Mouse (Mus musculus): Measurements from ENCODE around the gene Arhgap32. TPM values are rescaled to one million over a fixed set of nuclear protein-coding genes. Genes with fewer than 3 reads are reported as not detected.
"Not testable (repeated sequence)": the region's sequence is repeated elsewhere in the genome, so short reads cannot be mapped to it uniquely, and the experiment has no call there.

Gene Arhgap32
- polyA plus RNA-seq, 1 experiment from 2014 or later, result 16.6 TPM

GRCm38 (mm10) chr9:32121271-32121670 lies 5.3 kb downstream of the Arhgap32 start:
- not testable (repeated sequence) for ATAC-seq (ENCODE audit: low FRiP score)
- WGBS, result 95% methylated on average over 13 of the region's 13 CpGs

GRCm38 (mm10) chr9:32136195-32136594 lies 20.3 kb downstream of the Arhgap32 start:
- H3K4me1 ChIP-seq (replicated peaks; ENCODE audit: control insufficient read depth, insufficient read depth, low read length), result no peaks in the 10 kb centered on the region
- no peaks in the 10 kb centered on the region for H3K27me3 ChIP-seq (ENCODE audit: control insufficient read depth, insufficient read depth, low read length)
- no peak overlapping the region for H3K27ac ChIP-seq
- no peak overlapping the region for H3K4me3 ChIP-seq (replicated peaks; ENCODE audit: low read length)
- DNase-seq (ENCODE audit: low spot score) (no peak), ATAC-seq (ENCODE audit: low FRiP score) (no peak)
- H3K4me2 ChIP-seq (replicated peaks), result no peak overlapping the region
- no peaks in the 10 kb centered on the region for H3K9me3 ChIP-seq (ENCODE audit: control insufficient read depth, low read length)
- H3K9ac ChIP-seq, result no peak overlapping the region
- H3K36me3 ChIP-seq (replicated peaks; ENCODE audit: control insufficient read depth, insufficient read depth), result no peaks in the 10 kb centered on the region

More at GRCm38 (mm10) chr9:32121271-32121670, 5.3 kb downstream of the Arhgap32 start:
- H3K27ac ChIP-seq; DNase-seq (ENCODE audit: low spot score); H3K4me2 ChIP-seq (replicated peaks); H3K9me3 ChIP-seq (ENCODE audit: control insufficient read depth, low read length); H3K27me3 ChIP-seq (ENCODE audit: control insufficient read depth, insufficient read depth, low read length); H3K9ac ChIP-seq; H3K36me3 ChIP-seq (replicated peaks; ENCODE audit: control insufficient read depth, insufficient read depth); H3K4me3 ChIP-seq (replicated peaks; ENCODE audit: low read length); H3K4me1 ChIP-seq (replicated peaks; ENCODE audit: control insufficient read depth, insufficient read depth, low read length): not testable (repeated sequence)

GRCm38 (mm10) chr9:32136680-32137295 lies 20.9 kb downstream of the Arhgap32 start:
- Histone ChIP-seq H3K27ac (no peak overlapping the region), H3K36me3 (replicated peaks; ENCODE audit: control insufficient read depth, insufficient read depth) (no peaks in the 10 kb centered on the region), H3K4me1 (replicated peaks; ENCODE audit: control insufficient read depth, insufficient read depth, low read length) (no peaks in the 10 kb centered on the region), H3K27me3 (ENCODE audit: control insufficient read depth, insufficient read depth, low read length) (no peaks in the 10 kb centered on the region), H3K4me3 (replicated peaks; ENCODE audit: low read length) (no peak overlapping the region), H3K9me3 (ENCODE audit: control insufficient read depth, low read length) (no peaks in the 10 kb centered on the region), H3K4me2 (replicated peaks) (no peak overlapping the region), H3K9ac (no peak overlapping the region)
- DNase-seq (ENCODE audit: low spot score) (no peak), ATAC-seq (ENCODE audit: low FRiP score) (no peak)
- WGBS, result 82% methylated on average over 11 of the region's 11 CpGs

GRCm38 (mm10) chr9:32137697-32138426 lies 21.9 kb downstream of the Arhgap32 start:
- no peak overlapping the region for H3K27ac ChIP-seq
- no peak for DNase-seq (ENCODE audit: low spot score)
- H3K4me2 ChIP-seq (replicated peaks), result no peak overlapping the region
- no peak overlapping the region for H3K4me3 ChIP-seq (replicated peaks; ENCODE audit: low read length)
- no peak for ATAC-seq (ENCODE audit: low FRiP score)
- no peaks in the 10 kb centered on the region for H3K4me1 ChIP-seq (replicated peaks; ENCODE audit: control insufficient read depth, insufficient read depth, low read length)
- 84% methylated on average over 14 of the region's 14 CpGs for WGBS
- no peaks in the 10 kb centered on the region for H3K36me3 ChIP-seq (replicated peaks; ENCODE audit: control insufficient read depth, insufficient read depth)
- H3K27me3 ChIP-seq (ENCODE audit: control insufficient read depth, insufficient read depth, low read length), result no peaks in the 10 kb centered on the region
- no peaks in the 10 kb centered on the region for H3K9me3 ChIP-seq (ENCODE audit: control insufficient read depth, low read length)
- H3K9ac ChIP-seq, result no peak overlapping the region

GRCm38 (mm10) chr9:32138616-32139015 lies 22.7 kb downstream of the Arhgap32 start:
- no peaks in the 10 kb centered on the region for H3K36me3 ChIP-seq (replicated peaks; ENCODE audit: control insufficient read depth, insufficient read depth)
- no peak for DNase-seq (ENCODE audit: low spot score)
- H3K9me3 ChIP-seq (ENCODE audit: control insufficient read depth, low read length), result no peaks in the 10 kb centered on the region
- no peaks in the 10 kb centered on the region for H3K27me3 ChIP-seq (ENCODE audit: control insufficient read depth, insufficient read depth, low read length)
- no peak overlapping the region for H3K4me2 ChIP-seq (replicated peaks)
- 97% methylated on average over 5 of the region's 5 CpGs for WGBS
- no peaks in the 10 kb centered on the region for H3K4me1 ChIP-seq (replicated peaks; ENCODE audit: control insufficient read depth, insufficient read depth, low read length)
- no peak overlapping the region for H3K4me3 ChIP-seq (replicated peaks; ENCODE audit: low read length)
- H3K9ac ChIP-seq, result no peak overlapping the region
- no peak overlapping the region for H3K27ac ChIP-seq
- no peak for ATAC-seq (ENCODE audit: low FRiP score)

GRCm38 (mm10) chr9:32139641-32140040 lies 23.7 kb downstream of the Arhgap32 start:
- DNase-seq (ENCODE audit: low spot score) (no peak), ATAC-seq (ENCODE audit: low FRiP score) (no peak)
- H3K36me3 ChIP-seq (replicated peaks; ENCODE audit: control insufficient read depth, insufficient read depth), result no peaks in the 10 kb centered on the region
- H3K4me2 ChIP-seq (replicated peaks), result no peak overlapping the region
- H3K9me3 ChIP-seq (ENCODE audit: control insufficient read depth, low read length), result no peaks in the 10 kb centered on the region
- no peaks in the 10 kb centered on the region for H3K27me3 ChIP-seq (ENCODE audit: control insufficient read depth, insufficient read depth, low read length)
- WGBS, result 76% methylated on average over 5 of the region's 5 CpGs
- no peak overlapping the region for H3K4me3 ChIP-seq (replicated peaks; ENCODE audit: low read length)
- no peak overlapping the region for H3K27ac ChIP-seq
- no peak overlapping the region for H3K9ac ChIP-seq
- H3K4me1 ChIP-seq (replicated peaks; ENCODE audit: control insufficient read depth, insufficient read depth, low read length), result no peaks in the 10 kb centered on the region

- H3K4me3 ChIP-seq (replicated peaks; ENCODE audit: low read length), result no peak overlapping the region
- WGBS, result 84% methylated on average over 3 of the region's 3 CpGs
- no peak overlapping the region for H3K9ac ChIP-seq
- ATAC-seq (ENCODE audit: low FRiP score), result no peak
- no peak overlapping the region for H3K4me2 ChIP-seq (replicated peaks)
- DNase-seq (ENCODE audit: low spot score), result no peak
- no peaks in the 10 kb centered on the region for H3K4me1 ChIP-seq (replicated peaks; ENCODE audit: control insufficient read depth, insufficient read depth, low read length)
- no peaks in the 10 kb centered on the region for H3K36me3 ChIP-seq (replicated peaks; ENCODE audit: control insufficient read depth, insufficient read depth)
- H3K27me3 ChIP-seq (ENCODE audit: control insufficient read depth, insufficient read depth, low read length), result no peaks in the 10 kb centered on the region
- H3K9me3 ChIP-seq (ENCODE audit: control insufficient read depth, low read length), result no peaks in the 10 kb centered on the region
- H3K27ac ChIP-seq, result no peak overlapping the region
Measured at GRCm38 (mm10) chr9:32142834-32143233, 26.9 kb downstream of the Arhgap32 start.

GRCm38 (mm10) chr9:32143451-32143850 lies 27.5 kb downstream of the Arhgap32 start:
- Histone ChIP-seq H3K4me1 (replicated peaks; ENCODE audit: control insufficient read depth, insufficient read depth, low read length) (no peaks in the 10 kb centered on the region), H3K36me3 (replicated peaks; ENCODE audit: control insufficient read depth, insufficient read depth) (no peaks in the 10 kb centered on the region), H3K4me2 (replicated peaks) (no peak overlapping the region), H3K9ac (no peak overlapping the region), H3K27ac (no peak overlapping the region), H3K27me3 (ENCODE audit: control insufficient read depth, insufficient read depth, low read length) (no peaks in the 10 kb centered on the region), H3K4me3 (replicated peaks; ENCODE audit: low read length) (no peak overlapping the region), H3K9me3 (ENCODE audit: control insufficient read depth, low read length) (no peaks in the 10 kb centered on the region)
- DNase-seq (ENCODE audit: low spot score) (no peak), ATAC-seq (ENCODE audit: low FRiP score) (no peak)
- WGBS, result 92% methylated on average over 3 of the region's 3 CpGs

- WGBS, result 72% methylated on average over 12 of the region's 12 CpGs
- Histone ChIP-seq H3K4me2 (replicated peaks) (no peak overlapping the region), H3K9ac (no peak overlapping the region), H3K36me3 (replicated peaks; ENCODE audit: control insufficient read depth, insufficient read depth) (no peaks in the 10 kb centered on the region), H3K27me3 (ENCODE audit: control insufficient read depth, insufficient read depth, low read length) (no peaks in the 10 kb centered on the region), H3K27ac (no peak overlapping the region), H3K4me1 (replicated peaks; ENCODE audit: control insufficient read depth, insufficient read depth, low read length) (no peaks in the 10 kb centered on the region), H3K4me3 (replicated peaks; ENCODE audit: low read length) (no peak overlapping the region), H3K9me3 (ENCODE audit: control insufficient read depth, low read length) (no peaks in the 10 kb centered on the region)
- ATAC-seq (ENCODE audit: low FRiP score) (no peak), DNase-seq (ENCODE audit: low spot score) (no peak)
Measured at GRCm38 (mm10) chr9:32146257-32146996, 30.5 kb downstream of the Arhgap32 start.

Data from hindbrain, embryonic 14.5 days (tissue).